Mouse (Mus musculus): ENCODE measurements around the gene Phox2a. TPM values are rescaled to one million over a fixed set of nuclear protein-coding genes. Genes with fewer than 3 reads are reported as not detected.

Phox2a gene
- polyA plus RNA-seq, 1 experiment: not detected

DNA sequence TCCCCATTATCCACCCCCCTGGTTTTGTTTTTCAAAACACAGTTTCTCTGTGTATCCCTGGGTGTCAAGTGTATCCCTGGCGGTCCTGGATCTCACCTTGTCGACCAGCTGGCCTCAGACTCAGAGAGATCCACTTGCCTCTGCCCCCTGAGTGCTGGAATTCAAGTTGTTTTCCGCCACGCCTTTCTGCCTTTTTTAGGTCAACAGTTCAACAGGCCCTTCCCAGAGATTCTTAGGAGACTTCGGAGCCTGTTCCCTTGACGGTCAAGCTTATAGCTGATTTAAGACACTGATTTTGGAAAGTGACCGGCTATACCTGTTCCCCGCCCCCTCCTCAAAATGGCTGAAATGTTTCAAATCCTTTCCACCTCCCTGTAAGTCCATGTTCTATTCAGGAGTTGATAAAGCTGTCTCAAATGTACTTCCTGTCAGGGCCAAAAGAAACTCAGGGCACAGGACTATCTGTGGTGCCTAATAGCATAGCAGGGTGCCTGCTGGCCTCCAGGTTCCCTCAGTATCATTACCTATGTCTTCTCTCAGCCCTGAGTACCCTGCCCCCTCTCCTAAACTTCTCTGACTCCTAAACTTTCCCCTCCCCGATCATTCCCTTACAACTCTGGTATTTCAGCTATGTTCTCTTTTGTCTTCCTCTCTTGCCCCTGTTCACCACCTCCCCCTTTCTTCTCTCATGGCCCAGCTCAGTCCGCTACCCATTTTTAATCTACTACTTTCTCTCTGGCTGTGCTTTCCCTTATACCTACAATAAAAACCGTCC, 48.6 kb downstream of the Phox2a start:
- H3K27me3 ChIP-seq (ENCODE audit: control insufficient read depth, insufficient read depth, low read length): no peaks in the 10 kb centered on the region
- no peak overlapping the region for H3K4me3 ChIP-seq (ENCODE audit: control insufficient read depth, insufficient read depth, low read length)
- WGBS: 93% methylated on average over 11 of the region's 11 CpGs
- H3K27ac ChIP-seq (ENCODE audit: control insufficient read depth, insufficient read depth, low read length): no peak overlapping the region
- H3K4me1 ChIP-seq (replicated peaks; ENCODE audit: control insufficient read depth, insufficient read depth, low read length): no peaks in the 10 kb centered on the region
- H3K36me3 ChIP-seq (ENCODE audit: control insufficient read depth, insufficient read depth, low read length): no peaks in the 10 kb centered on the region
- no peak for TF ChIP-seq POLR2A (IDR thresholded peaks at IDR 0.05; ENCODE audit: control insufficient read depth, extremely low read depth, insufficient read depth, low read length, poor library complexity)
- no peak for DNase-seq

DNA sequence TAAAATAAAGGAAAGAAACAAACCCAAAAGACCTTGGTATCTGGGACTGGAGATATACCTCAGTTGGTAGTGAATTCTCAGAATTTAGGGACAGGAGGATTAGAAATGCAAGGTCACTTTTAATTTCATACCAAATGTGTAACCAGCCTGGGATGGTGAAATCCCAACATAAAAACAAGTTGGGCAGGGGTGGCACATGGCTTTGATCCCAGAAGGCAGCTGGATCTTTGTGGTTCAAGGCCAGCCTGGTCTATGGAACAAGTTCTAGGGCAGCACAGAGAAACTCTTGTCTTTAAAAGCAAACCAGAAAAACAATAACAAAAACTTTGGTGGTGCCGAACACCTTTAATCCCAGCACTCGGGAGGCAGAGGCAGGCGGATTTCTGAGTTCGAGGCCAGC, 49.4 kb downstream of the Phox2a start:
- Histone ChIP-seq H3K4me1 (replicated peaks; ENCODE audit: control insufficient read depth, insufficient read depth, low read length) (no peaks in the 10 kb centered on the region), H3K27ac (ENCODE audit: control insufficient read depth, insufficient read depth, low read length) (no peak overlapping the region), H3K27me3 (ENCODE audit: control insufficient read depth, insufficient read depth, low read length) (no peaks in the 10 kb centered on the region), H3K4me3 (ENCODE audit: control insufficient read depth, insufficient read depth, low read length) (no peak overlapping the region), H3K36me3 (ENCODE audit: control insufficient read depth, insufficient read depth, low read length) (no peaks in the 10 kb centered on the region)
- DNase-seq: no peak
- 93% methylated on average over 4 of the region's 4 CpGs for WGBS
- TF ChIP-seq CTCF (IDR thresholded peaks at IDR 0.05; ENCODE audit: borderline replicate concordance, control insufficient read depth, extremely low read depth, insufficient read depth, low read length, poor library complexity): no peak
- no peak for TF ChIP-seq POLR2A (IDR thresholded peaks at IDR 0.05; ENCODE audit: control insufficient read depth, extremely low read depth, insufficient read depth, low read length, poor library complexity)

DNA sequence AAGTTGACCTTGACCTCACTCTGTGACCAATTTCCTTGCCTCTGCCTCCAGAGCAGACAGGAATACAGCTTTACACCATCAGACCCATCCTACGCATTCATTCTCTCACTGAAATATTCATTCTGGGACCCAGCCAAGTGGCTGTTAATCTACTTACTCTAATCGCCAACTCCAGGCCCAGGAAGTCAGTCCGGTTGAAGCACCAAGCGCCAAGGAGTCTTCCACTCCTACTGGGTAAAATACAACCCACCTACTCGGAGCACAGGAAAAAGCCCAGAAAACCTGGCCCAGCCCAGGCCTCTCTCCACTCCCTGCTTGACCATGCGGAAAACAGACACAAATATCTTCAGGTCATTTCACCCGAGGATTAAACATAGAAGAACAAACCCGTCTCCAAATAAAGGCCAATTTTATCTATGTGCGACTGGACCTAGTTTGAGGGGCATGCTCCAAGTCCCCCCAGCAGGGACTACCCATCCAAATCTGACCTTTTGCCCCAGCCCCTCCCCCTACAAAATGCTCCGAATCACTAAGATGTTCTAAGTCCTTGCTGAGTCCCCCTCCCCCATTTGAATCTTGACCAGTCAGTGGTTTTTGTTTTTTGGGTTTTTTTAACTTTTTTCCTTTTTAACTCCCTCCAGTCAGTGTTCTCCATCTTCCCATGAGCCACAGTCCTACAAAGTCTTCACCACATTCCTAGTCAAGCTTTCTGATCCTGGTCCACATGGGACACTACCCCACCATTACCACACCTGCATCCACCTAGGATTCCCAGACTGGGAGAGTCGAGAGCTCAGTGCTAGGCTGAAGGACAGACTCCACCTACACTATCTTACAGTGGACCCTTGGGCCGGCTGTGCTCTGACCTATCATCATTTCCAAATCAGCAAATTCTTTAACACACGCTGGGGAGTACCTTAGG, 50.4 kb downstream of the Phox2a start:
- TF ChIP-seq CTCF (IDR thresholded peaks at IDR 0.05; ENCODE audit: borderline replicate concordance, control insufficient read depth, extremely low read depth, insufficient read depth, low read length, poor library complexity) (no peak), POLR2A (IDR thresholded peaks at IDR 0.05; ENCODE audit: control insufficient read depth, extremely low read depth, insufficient read depth, low read length, poor library complexity) (no peak)
- 94% methylated on average over 13 of the region's 13 CpGs for WGBS
- Histone ChIP-seq H3K27ac (ENCODE audit: control insufficient read depth, insufficient read depth, low read length) (no peak overlapping the region), H3K4me1 (replicated peaks; ENCODE audit: control insufficient read depth, insufficient read depth, low read length) (no peaks in the 10 kb centered on the region), H3K36me3 (ENCODE audit: control insufficient read depth, insufficient read depth, low read length) (no peaks in the 10 kb centered on the region), H3K27me3 (ENCODE audit: control insufficient read depth, insufficient read depth, low read length) (no peaks in the 10 kb centered on the region), H3K4me3 (ENCODE audit: control insufficient read depth, insufficient read depth, low read length) (no peak overlapping the region)
- no peak for DNase-seq

DNA sequence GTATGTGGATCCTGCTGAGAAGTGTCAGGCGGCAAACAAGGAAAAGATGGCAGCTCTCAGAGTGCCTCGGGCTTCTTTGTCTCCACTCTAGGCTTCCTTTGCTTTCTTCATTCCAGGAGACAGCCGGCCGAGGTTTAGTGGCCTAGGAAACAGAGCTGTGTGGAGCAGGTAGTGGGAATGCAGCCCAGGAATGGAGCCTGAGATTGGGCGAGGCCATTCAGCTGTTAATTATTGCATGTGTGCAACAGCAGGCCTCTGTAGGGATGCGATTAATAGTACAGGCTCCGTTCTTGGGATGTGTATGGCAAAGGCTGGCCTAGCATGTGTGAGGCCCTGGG, 51.0 kb downstream of the Phox2a start:
- TF ChIP-seq POLR2A (IDR thresholded peaks at IDR 0.05; ENCODE audit: control insufficient read depth, extremely low read depth, insufficient read depth, low read length, poor library complexity) (no peak), CTCF (IDR thresholded peaks at IDR 0.05; ENCODE audit: borderline replicate concordance, control insufficient read depth, extremely low read depth, insufficient read depth, low read length, poor library complexity) (no peak)
- H3K27ac ChIP-seq (ENCODE audit: control insufficient read depth, insufficient read depth, low read length): no peak overlapping the region
- H3K4me1 ChIP-seq (replicated peaks; ENCODE audit: control insufficient read depth, insufficient read depth, low read length): no peaks in the 10 kb centered on the region
- H3K4me3 ChIP-seq (ENCODE audit: control insufficient read depth, insufficient read depth, low read length): no peak overlapping the region
- no peaks in the 10 kb centered on the region for H3K27me3 ChIP-seq (ENCODE audit: control insufficient read depth, insufficient read depth, low read length)
- WGBS: 96% methylated on average over 7 of the region's 7 CpGs
- no peaks in the 10 kb centered on the region for H3K36me3 ChIP-seq (ENCODE audit: control insufficient read depth, insufficient read depth, low read length)
- no peak for DNase-seq

DNA sequence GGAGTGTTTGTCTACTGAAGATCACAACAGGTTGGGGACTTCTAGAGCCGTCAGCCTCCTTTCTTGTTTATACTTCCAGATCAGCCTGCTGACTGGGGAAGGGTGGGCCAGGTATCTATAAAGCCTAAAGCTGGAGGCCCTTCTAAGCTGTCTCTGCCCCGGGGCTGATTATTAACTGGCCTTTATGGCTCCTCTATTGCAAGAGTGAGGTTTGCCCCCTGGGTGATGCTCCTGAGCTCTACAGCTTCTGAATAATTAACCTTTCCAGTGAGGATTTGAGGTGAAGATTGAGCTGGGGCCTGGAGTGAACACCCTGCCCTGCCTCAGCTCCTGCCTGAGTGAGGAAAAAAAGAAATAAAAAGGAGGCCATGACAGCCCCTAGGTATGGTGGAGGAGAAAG, 52.5 kb downstream of the Phox2a start, which contains the start of gene Folr1:
Folr1 (minus strand) TSS at position 160 of the 400 bp plus-strand sequence.
- 90% methylated on average over 2 of the region's 2 CpGs for WGBS
- DNase-seq: no peak
- no peaks in the 10 kb centered on the region for H3K4me1 ChIP-seq (replicated peaks; ENCODE audit: control insufficient read depth, insufficient read depth, low read length)
- H3K36me3 ChIP-seq (ENCODE audit: control insufficient read depth, insufficient read depth, low read length): no peaks in the 10 kb centered on the region
- H3K4me3 ChIP-seq (ENCODE audit: control insufficient read depth, insufficient read depth, low read length): no peak within 1 kb of the TSS
- H3K27ac ChIP-seq (ENCODE audit: control insufficient read depth, insufficient read depth, low read length): no peak within 1 kb of the TSS
- H3K27me3 ChIP-seq (ENCODE audit: control insufficient read depth, insufficient read depth, low read length): no peaks in the 10 kb centered on the region
- TF ChIP-seq POLR2A (IDR thresholded peaks at IDR 0.05; ENCODE audit: control insufficient read depth, extremely low read depth, insufficient read depth, low read length, poor library complexity) (no peak), CTCF (IDR thresholded peaks at IDR 0.05; ENCODE audit: borderline replicate concordance, control insufficient read depth, extremely low read depth, insufficient read depth, low read length, poor library complexity) (no peak)

DNA sequence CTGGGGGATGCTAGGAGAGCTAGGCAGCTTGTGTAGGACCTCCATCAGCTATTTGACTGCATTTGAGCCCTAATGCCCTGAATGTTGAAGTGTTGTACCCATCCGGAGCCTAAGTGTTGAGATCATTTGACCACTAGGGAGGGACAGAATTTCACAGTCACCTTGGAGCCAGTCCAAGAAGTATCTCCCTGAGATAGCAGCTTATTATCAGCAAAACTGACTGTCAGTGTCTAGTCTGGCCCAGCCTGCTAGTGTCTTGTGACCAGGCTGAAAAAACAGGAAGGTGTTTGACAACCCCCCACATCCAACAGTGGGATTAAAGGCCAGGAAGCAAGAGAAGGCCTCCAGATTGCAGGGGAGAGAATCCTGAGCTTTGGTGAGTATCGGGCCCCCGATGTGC, 53.2 kb downstream of the Phox2a start:
- no peak for DNase-seq
- Histone ChIP-seq H3K27me3 (ENCODE audit: control insufficient read depth, insufficient read depth, low read length) (no peaks in the 10 kb centered on the region), H3K4me3 (ENCODE audit: control insufficient read depth, insufficient read depth, low read length) (no peak overlapping the region), H3K4me1 (replicated peaks; ENCODE audit: control insufficient read depth, insufficient read depth, low read length) (no peaks in the 10 kb centered on the region), H3K27ac (ENCODE audit: control insufficient read depth, insufficient read depth, low read length) (no peak overlapping the region), H3K36me3 (ENCODE audit: control insufficient read depth, insufficient read depth, low read length) (no peaks in the 10 kb centered on the region)
- 87% methylated on average over 3 of the region's 3 CpGs for WGBS
- no peak for TF ChIP-seq CTCF (IDR thresholded peaks at IDR 0.05; ENCODE audit: borderline replicate concordance, control insufficient read depth, extremely low read depth, insufficient read depth, low read length, poor library complexity)
- no peak for TF ChIP-seq POLR2A (IDR thresholded peaks at IDR 0.05; ENCODE audit: control insufficient read depth, extremely low read depth, insufficient read depth, low read length, poor library complexity)

Other genes with a start within 250 kb of the Phox2a start
- gene Art2b, start 232.7 kb upstream of the Phox2a start, polyA plus RNA-seq (2012; rRNA removed): 4.5 and 5.4 TPM in 2 replicates
- 16.8 and 25.8 TPM in 2 replicates for gene Clpb, start 154.7 kb upstream of the Phox2a start, polyA plus RNA-seq (2012; rRNA removed)
- gene Inppl1, start 19.9 kb downstream of the Phox2a start, polyA plus RNA-seq (2012; rRNA removed): 30.4 and 30.6 TPM in 2 replicates
- gene Folr2, start 38.9 kb downstream of the Phox2a start, polyA plus RNA-seq (2012; rRNA removed): 6.4 and 9.3 TPM in 2 replicates
- 77.1 and 103 TPM in 2 replicates for gene Anapc15, start 45.4 kb downstream of the Phox2a start, polyA plus RNA-seq (2012; rRNA removed)
- gene Folr1, start 52.5 kb downstream of the Phox2a start, polyA plus RNA-seq (2012; rRNA removed): 0.70 and 0.86 TPM in 2 replicates
- gene Lamtor1, start 87.6 kb downstream of the Phox2a start, polyA plus RNA-seq (2012; rRNA removed): 235 and 239 TPM in 2 replicates
- gene Tomt, start 88.0 kb downstream of the Phox2a start, polyA plus RNA-seq (2012; rRNA removed): 0.08 and 0.20 TPM in 2 replicates
- 4.0 and 6.2 TPM in 2 replicates for gene Lrrc51, start 115.6 kb downstream of the Phox2a start, polyA plus RNA-seq (2012; rRNA removed)
- gene Numa1, start 115.8 kb downstream of the Phox2a start, polyA plus RNA-seq (2012; rRNA removed): 166 and 186 TPM in 2 replicates
- gene Il18bp, start 200.4 kb downstream of the Phox2a start, polyA plus RNA-seq (2012; rRNA removed): 57.9 and 80.7 TPM in 2 replicates
- 41.0 and 42.1 TPM in 2 replicates for gene Rnf121, start 247.2 kb downstream of the Phox2a start, polyA plus RNA-seq (2012; rRNA removed)
- gene Xndc1, start 247.2 kb downstream of the Phox2a start, polyA plus RNA-seq (2012; rRNA removed): 47.7 and 54.3 TPM in 2 replicates
- gene Xntrpc, start 247.4 kb downstream of the Phox2a start, polyA plus RNA-seq (2012; rRNA removed): 11.9 and 12.1 TPM in 2 replicates

Measured in thymus, adult 2 months (tissue).